In the genomic region with DNA sequence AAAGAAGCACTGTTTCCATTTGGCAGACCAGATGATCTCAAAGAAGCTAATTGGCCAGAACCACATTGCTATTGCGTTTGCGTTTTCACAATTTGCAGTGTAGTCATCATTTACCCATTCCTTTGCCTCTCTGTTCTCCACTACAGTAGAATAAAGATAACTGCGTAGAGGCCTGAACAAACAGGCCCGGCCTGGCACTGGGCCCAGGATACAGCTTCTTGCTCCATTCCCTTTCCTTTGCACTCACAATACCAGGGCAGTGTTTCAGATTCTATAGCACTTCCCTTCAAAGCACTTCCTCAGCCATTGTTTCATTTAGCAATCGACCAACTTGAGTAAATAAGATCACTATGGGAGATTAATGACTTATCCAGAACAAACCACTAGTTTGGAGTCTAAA, we compare ENCODE assay signal across 9 mouse cellular contexts. TPM values are rescaled to one million over a fixed set of nuclear protein-coding genes. Genes with fewer than 3 reads are reported as not detected.
DNase-seq lines count a peak whose midpoint lies in the region; ATAC-seq lines count a peak whose summit lies in the region.
"Had no signal": no experiment of that assay in that cellular context is flagged by ENCODE, and none has a peak within 500 bp of the region (broad histone marks: within the 10 kb centered on the region; RNA-seq: fewer than 3 reads in every experiment).

No protein-coding gene starts in this region.

- intact Hi-C loops in left cerebral cortex, postnatal 4 days (cut with DNase I): no loop called here
- intact Hi-C loops in left cerebral cortex, postnatal 36 days (cut with DNase I): no loop called here

- ATAC-seq in granulocyte monocyte progenitor cell, adult 5-6 weeks (replicated peaks; ENCODE audit: poor library complexity, severe bottlenecking): peak; percentile 92

- peak; percentile 4 for DNase-seq in left cerebral cortex, postnatal 4 days
- DNase-seq in left cerebral cortex, postnatal 36 days (ENCODE audit: low spot score in 2 of 2): no peak
- DNase-seq in adrenal gland, postnatal 36 days: peak; percentile 51 to 54
- DNase-seq in lung, adult 18-20 months: peak; percentile 76 to 86
- no peak for DNase-seq in thymus, postnatal 4 days
- no peak for DNase-seq in thymus, postnatal 0 days (ENCODE audit: low spot score)
- no peak for DNase-seq in frontal cortex, postnatal 25 days (ENCODE audit: low spot score in 2 of 2)

RNA-seq across cellular contexts. Expression of a gene that starts 41.7 kb away (rescaled TPM):
- under 1 TPM in 1 of 2 experiments, not detected in 1; 0.28 TPM for total RNA-seq in left cerebral cortex, postnatal 4 days (2021)
- 1 to 10 TPM; 2.3 to 2.8 TPM for total RNA-seq in left cerebral cortex, postnatal 36 days (2021)
- total RNA-seq in adrenal gland, postnatal 36 days (2021): 10 to 100 TPM; 14.6 to 29.8 TPM
- not detected in 2 replicates for total RNA-seq in granulocyte monocyte progenitor cell, adult 5-6 weeks (2014; fragmentation: Nextera tagmentation)
- not detected in 2 replicates for total RNA-seq in granulocyte monocyte progenitor cell, adult 5-6 weeks (2017)
- 0.12 and 0.14 TPM in 2 replicates for polyA plus RNA-seq in thymus, postnatal 0 days (2015; fragmentation: Nextera tagmentation; extraction: Ambion mirVana)
- polyA plus RNA-seq: neural tube, embryonic 13.5 days had no signal

RNA-seq across cellular contexts. Expression of a gene that starts 59.0 kb away (rescaled TPM):
- total RNA-seq in left cerebral cortex, postnatal 4 days (2021): 100 to 1,000 TPM; 103 to 108 TPM
- 100 to 1,000 TPM; 204 to 224 TPM for total RNA-seq in left cerebral cortex, postnatal 36 days (2021)
- 10 to 100 TPM; 53.8 to 67.6 TPM for total RNA-seq in adrenal gland, postnatal 36 days (2021)
- 24.9 and 27.0 TPM in 2 replicates for total RNA-seq in granulocyte monocyte progenitor cell, adult 5-6 weeks (2014; fragmentation: Nextera tagmentation)
- 42.7 and 71.7 TPM in 2 replicates for total RNA-seq in granulocyte monocyte progenitor cell, adult 5-6 weeks (2017)
- polyA plus RNA-seq in thymus, postnatal 0 days (2015; fragmentation: Nextera tagmentation; extraction: Ambion mirVana): 41.5 and 48.4 TPM in 2 replicates

RNA-seq across cellular contexts. Expression of a gene that starts 59.1 kb away (rescaled TPM):
- 10 to 100 TPM; 19.2 to 22.8 TPM for total RNA-seq in left cerebral cortex, postnatal 4 days (2021)
- 10 to 100 TPM; 20.5 to 28.1 TPM for total RNA-seq in left cerebral cortex, postnatal 36 days (2021)
- total RNA-seq in adrenal gland, postnatal 36 days (2021): 10 to 100 TPM; 20.8 to 21.0 TPM
- total RNA-seq in granulocyte monocyte progenitor cell, adult 5-6 weeks (2014; fragmentation: Nextera tagmentation): 50.5 and 60.2 TPM in 2 replicates
- total RNA-seq in granulocyte monocyte progenitor cell, adult 5-6 weeks (2017): 21.0 and 30.9 TPM in 2 replicates
- polyA plus RNA-seq in thymus, postnatal 0 days (2015; fragmentation: Nextera tagmentation; extraction: Ambion mirVana): 20.5 and 20.6 TPM in 2 replicates

Comparison
In these comparisons a context has a peak if more than half of its experiments do, and no peak if none do; other contexts are left out.
1. DNase-seq: peak in left cerebral cortex, postnatal 4 days (single experiment), adrenal gland, postnatal 36 days (2 of 2) and lung, adult 18-20 months (2 of 2); none in left cerebral cortex, postnatal 36 days (0 of 2), thymus, postnatal 4 days (single experiment), thymus, postnatal 0 days (single experiment) and frontal cortex, postnatal 25 days (0 of 2).
2. RNA of a gene that starts 41.7 kb away (total RNA-seq): 14.6 to 29.8 TPM in adrenal gland, postnatal 36 days; 2.3 to 2.8 TPM in left cerebral cortex, postnatal 36 days, 0.28 TPM in left cerebral cortex, postnatal 4 days and not detected in granulocyte monocyte progenitor cell, adult 5-6 weeks; every median in the first group is over 4 times any median in the second.